Mouse (Mus musculus): ENCODE results near the gene Mmgt2.

The Mmgt2 gene

GRCm38 (mm10) chr11:62648591-62649391 is at the start of gene Mmgt2:
Gene Mmgt2 (plus strand): TSS chr11:62648664.
- peak; percentile 91 for DNase-seq (ENCODE audit: low read depth, low spot score)

DNA sequence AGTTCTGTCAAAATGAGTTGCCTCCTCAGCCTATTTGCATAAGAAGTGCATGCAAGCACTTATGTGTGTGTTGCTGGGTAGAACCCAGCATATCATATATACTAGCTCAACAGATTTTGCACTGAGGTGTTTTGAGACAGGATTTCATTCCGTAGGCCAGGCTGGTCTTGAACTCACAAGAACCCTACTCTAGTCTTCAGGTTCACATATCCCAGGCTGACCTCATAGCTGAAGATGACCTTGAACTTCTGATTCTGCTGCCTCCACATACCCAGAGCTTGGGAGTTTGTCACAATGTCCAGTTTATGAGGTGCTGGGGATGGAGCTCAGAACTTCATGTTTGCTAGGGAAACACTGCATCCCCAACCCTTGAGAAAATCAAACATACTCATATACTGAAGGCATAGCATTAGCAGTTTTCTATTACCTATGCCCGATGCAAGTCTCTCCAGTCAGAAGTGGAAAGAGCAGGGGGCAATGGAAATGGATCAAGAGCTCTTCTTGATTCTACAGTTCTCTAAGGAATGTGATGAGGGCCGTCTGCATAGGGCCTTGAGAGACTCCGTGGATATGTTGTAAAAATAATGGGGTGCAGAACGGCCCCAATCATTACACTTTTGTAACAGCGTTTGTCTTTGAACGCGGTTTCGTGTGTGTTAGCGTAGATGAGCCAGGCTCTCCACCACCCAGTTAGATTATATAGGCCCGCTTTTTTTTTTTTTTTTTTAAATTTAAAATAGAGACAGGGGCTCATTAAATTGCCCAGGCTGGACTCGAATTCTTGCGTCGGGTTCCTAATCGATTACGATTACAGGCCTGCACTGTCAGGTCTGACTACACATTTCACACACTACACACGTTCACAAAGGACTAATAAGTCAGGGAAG is 46.5 kb upstream of the Mmgt2 start:
- no peak for DNase-seq (ENCODE audit: low read depth, low spot score)

DNA sequence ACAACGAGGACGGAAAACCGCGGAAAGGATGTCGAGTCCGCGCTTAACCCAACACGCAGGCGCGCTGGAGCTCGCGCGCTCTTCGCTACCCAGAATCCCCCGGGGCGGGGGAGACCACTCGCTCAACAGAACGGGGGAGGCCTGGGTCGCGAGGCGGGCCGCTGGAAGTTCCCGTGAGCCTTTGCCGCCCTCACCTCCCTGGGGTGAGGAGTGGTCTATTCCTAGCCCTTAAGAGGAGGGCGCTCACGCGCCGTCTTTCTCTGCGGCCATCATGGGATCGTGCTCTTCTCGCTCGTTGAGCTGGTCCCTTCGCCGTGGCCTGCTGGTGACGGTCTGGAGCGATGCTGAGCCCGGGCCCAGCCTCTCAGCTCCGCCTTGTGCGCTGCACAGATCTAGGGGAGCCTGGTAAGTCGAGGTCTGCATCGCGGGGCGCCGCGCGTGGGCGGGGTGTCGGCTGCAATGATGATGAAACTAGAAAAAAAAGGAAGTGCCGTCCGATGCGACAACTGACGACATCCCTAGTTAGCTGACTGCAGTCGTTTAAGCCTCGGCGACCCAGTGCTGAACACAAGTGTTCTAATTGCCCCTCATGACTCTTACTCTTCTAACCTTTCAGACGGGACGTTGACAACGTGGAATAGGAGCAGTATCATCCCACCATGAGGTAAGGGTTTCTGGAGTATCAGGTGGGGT is 45.7 kb upstream of the Mmgt2 start:
- peak; percentile 96 for DNase-seq (ENCODE audit: low read depth, low spot score)

DNA sequence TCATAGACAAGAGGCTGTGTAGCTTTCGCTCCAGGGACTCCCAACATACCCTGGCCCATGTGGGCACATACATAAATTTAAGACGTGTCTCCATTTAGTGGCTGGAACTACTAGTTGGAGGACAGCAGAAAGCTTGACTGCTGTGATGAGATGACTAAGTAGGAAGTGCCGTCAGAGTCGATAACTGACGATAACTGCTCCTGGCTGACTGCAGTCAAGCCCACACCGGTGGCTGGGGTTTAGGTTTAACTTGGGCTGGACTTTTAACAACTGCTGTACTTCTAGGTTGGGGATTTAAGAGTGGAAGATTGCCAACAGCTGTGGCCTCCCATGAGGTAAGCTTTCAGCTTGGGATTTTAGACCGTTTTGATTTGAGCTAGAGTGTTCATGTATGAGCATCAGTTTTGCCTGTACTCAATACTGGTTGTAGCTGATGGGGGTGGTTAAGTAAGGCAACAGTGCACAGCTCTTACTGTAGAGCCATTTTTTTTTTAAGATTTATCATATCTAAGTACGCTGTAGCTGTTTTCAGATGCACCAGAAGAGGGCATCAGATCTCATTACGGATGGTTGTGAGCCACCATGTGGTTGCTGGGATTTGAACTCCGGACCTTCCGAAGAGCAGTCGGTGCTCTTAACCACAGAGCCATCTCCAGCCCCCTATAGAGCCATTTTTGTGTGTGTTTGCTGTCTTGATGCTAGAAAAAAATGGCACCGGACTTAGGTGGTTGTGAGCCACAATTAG is 45.0 kb upstream of the Mmgt2 start:
- no peak for DNase-seq (ENCODE audit: low read depth, low spot score)

- DNase-seq (ENCODE audit: low read depth, low spot score) = no peak
These were observed 44.2 kb upstream of the Mmgt2 start for GRCm38 (mm10) chr11:62604123-62604706.

DNA sequence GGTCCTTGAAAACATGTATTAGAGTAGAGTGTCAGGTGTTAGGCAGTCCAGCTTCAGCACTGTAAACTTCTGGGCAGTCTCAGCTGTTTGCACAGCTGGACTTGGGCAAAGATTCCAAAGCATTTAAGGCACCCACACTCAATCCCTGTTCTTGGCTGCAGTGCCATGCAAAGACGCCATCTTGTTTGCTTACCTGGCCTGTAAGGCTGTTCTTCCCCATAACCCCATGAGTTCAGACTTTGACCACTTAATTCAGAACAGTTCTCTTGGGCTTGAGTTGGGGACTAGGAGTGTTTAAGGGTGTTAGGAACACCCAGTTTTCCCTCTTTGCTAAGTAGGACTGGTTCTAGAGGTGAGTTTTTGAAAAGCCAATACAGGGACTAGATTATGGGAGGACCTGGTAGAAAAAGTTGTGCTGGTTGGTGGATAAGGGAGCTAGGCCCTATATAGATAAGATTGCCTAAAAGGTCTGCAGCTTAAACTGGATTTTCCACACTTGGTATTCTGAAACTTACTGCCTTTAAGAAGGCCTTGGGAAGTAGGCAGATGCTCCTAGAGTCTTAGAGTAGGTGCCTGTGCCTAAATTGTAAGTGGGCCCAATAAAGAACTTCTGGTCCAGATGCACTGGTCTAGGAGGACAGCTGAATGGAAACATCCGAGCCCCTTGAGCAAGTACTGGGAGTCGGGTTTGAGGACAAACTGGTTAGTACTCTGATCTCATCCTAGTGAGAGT is 43.4 kb upstream of the Mmgt2 start:
- DNase-seq (ENCODE audit: low read depth, low spot score) = no peak

- no peak for DNase-seq (ENCODE audit: low read depth, low spot score)
These were observed 42.7 kb upstream of the Mmgt2 start for GRCm38 (mm10) chr11:62605619-62606298.

GRCm38 (mm10) chr11:62606299-62607169 is 41.9 kb upstream of the Mmgt2 start:
- no peak for DNase-seq (ENCODE audit: low read depth, low spot score)

DNA sequence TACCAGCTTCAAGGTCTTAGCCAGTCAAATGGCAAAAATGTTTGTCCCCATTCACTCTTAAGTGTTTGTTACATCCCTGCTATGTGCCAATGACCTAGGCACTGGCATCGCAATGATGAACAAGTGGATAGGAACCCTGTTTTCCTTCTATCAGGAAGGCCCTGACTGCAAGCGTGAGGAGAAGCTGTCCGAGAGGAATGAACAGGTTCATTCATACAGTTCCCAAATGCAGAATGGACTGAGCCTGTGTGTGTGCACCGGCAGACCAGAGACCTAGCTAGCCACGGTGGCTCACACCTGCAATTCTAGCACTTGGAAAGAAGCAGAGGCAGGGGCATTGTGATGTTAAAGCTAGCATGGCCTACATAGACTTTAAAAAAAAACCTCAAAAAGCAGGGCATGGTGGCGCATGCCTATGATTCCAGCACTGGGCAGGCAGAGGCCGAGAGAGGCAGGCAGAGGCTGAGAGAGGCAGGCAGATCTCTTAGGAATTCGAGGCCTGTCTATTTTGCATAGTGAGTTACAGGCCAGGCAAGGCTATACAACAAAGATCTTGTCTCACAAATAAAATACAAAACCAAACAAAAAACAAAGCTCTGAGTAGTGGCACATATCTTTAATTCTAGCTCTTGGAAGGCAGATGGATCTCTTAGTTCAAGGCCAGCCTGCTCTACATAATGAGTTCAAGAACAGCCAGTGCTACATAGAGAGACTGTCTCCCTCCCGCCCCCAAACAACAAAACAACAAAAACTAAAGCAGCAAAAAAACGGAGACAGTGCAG is 41.1 kb upstream of the Mmgt2 start:
- DNase-seq (ENCODE audit: low read depth, low spot score) = no peak

DNA sequence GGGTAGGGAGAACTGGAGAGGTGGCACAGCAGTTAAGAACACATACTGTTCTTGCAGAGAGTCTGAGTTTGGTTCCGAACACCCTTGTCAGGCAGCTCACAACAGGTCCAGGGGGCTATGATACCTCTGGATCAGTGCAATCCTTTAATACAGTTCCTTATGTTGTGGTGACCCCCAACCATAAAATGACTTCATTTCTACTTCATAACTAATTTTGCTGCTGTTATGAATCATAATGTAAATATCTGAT is 40.6 kb upstream of the Mmgt2 start:
- no peak for DNase-seq (ENCODE audit: low read depth, low spot score)

GRCm38 (mm10) chr11:62608826-62609675 is 39.4 kb upstream of the Mmgt2 start:
- no peak for DNase-seq (ENCODE audit: low read depth, low spot score)

DNA sequence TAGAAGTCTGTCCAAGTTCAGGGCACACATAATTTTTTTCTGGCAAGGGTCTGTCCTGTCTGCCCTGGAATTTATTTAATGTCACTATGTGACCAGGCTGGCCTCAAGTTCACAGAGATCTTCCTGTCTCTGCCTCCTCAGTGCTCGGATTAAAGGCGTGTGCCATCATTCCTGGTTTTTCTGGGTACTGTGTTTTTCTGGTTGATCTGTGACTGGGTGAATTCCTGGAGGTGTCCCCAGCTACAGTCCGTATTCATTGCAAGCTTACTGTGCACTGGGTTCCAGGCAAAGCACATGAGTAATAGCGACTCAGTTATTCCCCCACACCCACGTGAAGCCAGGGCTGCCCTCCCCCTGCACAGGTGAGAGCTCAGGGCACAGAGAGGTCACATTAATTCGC is 38.2 kb upstream of the Mmgt2 start:
- DNase-seq (ENCODE audit: low read depth, low spot score) = no peak

GRCm38 (mm10) chr11:62612604-62613003 is 35.9 kb upstream of the Mmgt2 start:
- DNase-seq (ENCODE audit: low read depth, low spot score) = no peak

DNA sequence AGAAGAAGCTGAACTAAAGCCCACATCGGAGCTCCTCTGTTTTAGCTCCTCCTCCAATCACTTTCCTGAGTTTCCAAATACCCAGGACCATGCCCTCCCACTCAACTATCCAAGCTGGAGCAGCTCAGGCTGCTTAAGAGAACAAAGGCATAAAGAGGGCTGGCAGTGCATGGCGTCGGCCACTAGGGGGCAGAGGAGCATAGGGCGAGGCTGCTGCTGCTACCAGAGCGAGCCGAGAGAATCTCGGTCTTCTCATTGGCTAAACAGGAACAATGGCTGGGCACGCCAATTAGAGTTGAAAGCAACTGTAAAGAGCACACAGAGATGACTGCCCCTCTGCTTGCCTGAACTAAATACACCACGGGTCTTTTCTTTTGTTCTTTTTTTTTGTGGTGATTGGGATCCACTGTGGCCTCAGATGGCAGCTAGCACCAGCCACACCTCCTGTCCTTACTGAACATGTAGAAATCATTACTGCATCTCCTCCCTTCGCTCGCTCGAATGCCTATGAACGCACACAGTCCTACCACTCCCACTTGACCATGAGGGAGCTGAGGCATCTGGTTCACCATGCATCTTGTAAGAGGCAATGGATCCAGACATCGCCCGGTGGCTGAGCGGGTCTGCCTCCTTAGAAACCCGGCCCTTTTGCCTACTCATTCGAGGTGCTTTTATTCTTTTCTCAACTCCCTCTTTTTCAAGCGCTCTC is 34.7 kb upstream of the Mmgt2 start:
- peak; percentile 89 for DNase-seq (ENCODE audit: low read depth, low spot score)

- no peak for DNase-seq (ENCODE audit: low read depth, low spot score)
These were observed 33.5 kb upstream of the Mmgt2 start for GRCm38 (mm10) chr11:62614876-62615410.

- no peak for DNase-seq (ENCODE audit: low read depth, low spot score)
These were observed 33.0 kb upstream of the Mmgt2 start for GRCm38 (mm10) chr11:62615456-62615855.
